Mouse (Mus musculus) limb, embryonic 15.5 days (tissue): ENCODE data around the gene Ssh2. TPM values are rescaled to one million over a fixed set of nuclear protein-coding genes. Genes with fewer than 3 reads are reported as not detected.
A peak's percentile ranks its signal among the peaks of the same experiment; 100 is the strongest.

ENCODE experiments used
- ATAC-seq: fragments of 200-750 bp; cut with Nextera tagmentation; 2 replicates; pipeline ENCODE4 v1.8.0; 2017; ENCODE audit warnings: low read depth, moderate TSS enrichment; ENCODE audit not compliant: insufficient number of reproducible peaks, low FRiP score, low TSS enrichment
- H3K27ac ChIP-seq: fragments of 300-500 bp; sonication (generic); 2 replicates; pipeline ENCODE4 v1.5.1; 2015; ENCODE audit warnings: moderate library complexity, mild to moderate bottlenecking, inconsistent platforms
- H3K27me3 ChIP-seq: fragments of 300-500 bp; sonication (generic); 2 replicates; pipeline ENCODE4 v1.6.1; 2015; ENCODE audit warnings: inconsistent platforms
- H3K36me3 ChIP-seq: fragments of 300-500 bp; sonication (generic); 2 replicates; pipeline ENCODE4 v1.6.1; 2015; ENCODE audit warnings: inconsistent platforms
- H3K4me1 ChIP-seq: fragments of 300-500 bp; sonication (generic); 2 replicates; pipeline ENCODE4 v1.6.1; 2015; ENCODE audit warnings: inconsistent platforms
- H3K4me2 ChIP-seq: fragments of 300-500 bp; sonication (generic); 2 replicates; pipeline ENCODE4 v1.6.1; 2015; ENCODE audit warnings: mild to moderate bottlenecking, inconsistent platforms
- H3K4me3 ChIP-seq: fragments of 300-500 bp; sonication (generic); 2 replicates; pipeline ENCODE4 v1.5.1; 2015; ENCODE audit warnings: mild to moderate bottlenecking, inconsistent platforms
- H3K9ac ChIP-seq: fragments of 300-500 bp; sonication (generic); 2 replicates; pipeline ENCODE4 v1.6.1; 2015; ENCODE audit warnings: inconsistent platforms
- H3K9me3 ChIP-seq: fragments of 300-500 bp; sonication (generic); 2 replicates; pipeline ENCODE4 v1.6.1; 2016; ENCODE audit warnings: inconsistent platforms
- WGBS: fragments of 180-500 bp; shearing (Covaris S2); methylation state at CpG from one replicate; pipeline ENCODE4 v1.1.7; 2015; 5-methylcytosine and 5-hydroxymethylcytosine counted together
- polyA plus RNA-seq: library from polyadenylated mRNA; unstranded; fragments of >200 nt; fragmentation: Nextera tagmentation; extraction: Ambion mirVana; gene quantifications from 2 replicates; pipeline ENCODE4 v1.2.1, GENCODE M21; 2015

Gene Ssh2
- polyA plus RNA-seq, result 7.6 and 7.9 TPM in 2 replicates

DNA sequence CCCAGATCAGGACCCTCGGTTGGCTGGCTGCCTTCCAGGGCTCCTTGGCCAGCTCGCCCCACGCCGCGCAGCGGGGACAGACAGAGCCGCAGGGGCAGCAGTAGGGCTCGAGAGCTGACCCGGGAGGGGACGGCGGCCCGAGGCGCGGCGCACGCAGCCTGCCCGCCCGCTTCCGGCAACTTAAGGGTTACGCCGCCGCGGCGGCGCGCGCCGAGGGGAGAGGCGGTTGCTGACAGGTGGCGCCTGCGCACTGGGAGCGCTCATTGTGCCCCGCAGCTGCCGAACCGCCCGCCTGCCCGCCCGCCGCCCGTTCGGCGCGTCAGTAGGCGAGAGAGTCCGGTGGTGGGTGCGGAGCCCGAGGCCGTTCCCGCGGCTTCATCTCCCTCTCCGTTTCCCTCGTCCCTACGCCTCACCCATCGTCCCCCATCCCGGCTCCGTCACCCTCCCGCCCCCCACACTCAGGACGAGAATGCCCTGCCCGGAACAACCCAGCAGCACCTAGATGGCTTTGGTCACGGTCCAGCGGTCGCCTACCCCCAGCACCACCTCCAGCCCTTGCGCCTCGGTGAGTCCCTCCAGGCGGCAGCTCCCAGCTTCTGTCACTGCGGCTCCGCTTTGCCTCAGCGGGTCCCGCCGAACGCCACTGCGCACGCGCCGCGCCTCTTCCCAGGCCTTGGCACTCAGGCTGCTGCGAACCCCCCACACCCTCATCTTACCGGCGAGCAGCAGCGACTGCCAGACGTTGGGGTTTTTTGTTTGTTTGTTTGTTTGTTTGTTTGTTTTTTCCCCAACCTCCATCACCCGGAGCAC is at the start of gene Ssh2:
Gene Ssh2 (plus strand): TSS at position 337 of the 810 bp plus-strand sequence.
- peak within 1 kb of the TSS; percentile 66 for H3K9ac ChIP-seq
- H3K4me1 ChIP-seq, result peaks cover 4% of the 10 kb centered on the region
- H3K27me3 ChIP-seq, result no peaks in the 10 kb centered on the region
- no peaks in the 10 kb centered on the region for H3K9me3 ChIP-seq
- WGBS, result under 1% methylated on average over 66 of the region's 82 CpGs
- H3K36me3 ChIP-seq, result no peaks in the 10 kb centered on the region
- H3K4me2 ChIP-seq, result peak within 1 kb of the TSS; percentile 83
- peak; percentile 82 for ATAC-seq
- peak within 1 kb of the TSS; percentile 83 for H3K4me3 ChIP-seq
- peak within 1 kb of the TSS; percentile 89 for H3K27ac ChIP-seq

DNA sequence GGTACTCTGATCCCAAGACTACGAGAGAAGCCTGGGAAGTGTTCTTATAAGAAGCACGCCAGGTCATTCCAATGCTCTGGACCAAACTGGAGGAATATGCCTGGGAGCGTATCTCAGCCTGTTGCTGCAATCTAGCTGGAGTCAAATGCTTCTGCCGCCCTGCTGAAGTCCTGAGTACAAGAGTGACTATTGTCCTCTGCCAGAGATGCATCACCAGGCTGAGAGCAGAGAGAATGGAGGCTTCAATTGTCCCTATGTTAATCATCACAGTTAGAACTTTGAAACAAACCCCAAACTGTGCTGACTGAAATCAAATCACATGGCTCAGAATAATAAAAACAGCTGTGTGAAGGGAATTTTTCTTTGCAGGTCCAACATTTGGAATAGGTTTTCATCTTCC is 42.4 kb upstream of the Ssh2 start:
- no peak for ATAC-seq
- H3K9me3 ChIP-seq, result no peaks in the 10 kb centered on the region

DNA sequence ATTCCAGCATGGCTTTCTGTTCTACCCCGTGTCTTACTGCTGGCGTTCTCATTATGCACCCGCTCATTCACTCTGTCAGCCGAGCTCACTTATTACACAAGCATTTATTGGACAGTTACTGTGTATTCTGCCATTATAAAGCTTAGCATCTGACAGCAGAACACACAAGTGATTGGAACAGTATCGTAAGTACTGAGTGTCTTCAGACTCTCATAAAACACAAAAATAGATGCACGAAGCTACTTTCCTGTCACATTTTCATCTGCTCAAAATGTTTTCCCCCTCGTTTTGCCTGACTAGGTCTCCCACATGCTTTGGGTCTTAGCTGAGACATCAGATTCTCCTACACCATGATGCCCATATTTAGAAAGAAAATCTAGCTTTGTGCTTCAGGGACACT is 41.6 kb upstream of the Ssh2 start:
- WGBS, result 55% methylated on average over 7 of the region's 7 CpGs
- Histone ChIP-seq H3K9ac (no peak overlapping the region), H3K4me3 (no peak overlapping the region), H3K27me3 (no peaks in the 10 kb centered on the region), H3K9me3 (no peaks in the 10 kb centered on the region), H3K27ac (no peak overlapping the region), H3K4me2 (no peak overlapping the region), H3K36me3 (no peaks in the 10 kb centered on the region), H3K4me1 (no peaks in the 10 kb centered on the region)
- ATAC-seq, result no peak

More for the DNA sequence above, 42.4 kb upstream of the Ssh2 start:
- no peaks in the 10 kb centered on the region for H3K27me3 ChIP-seq
- H3K4me3 ChIP-seq, result no peak overlapping the region
- H3K36me3 ChIP-seq, result no peaks in the 10 kb centered on the region
- H3K4me2 ChIP-seq, result no peak overlapping the region
- H3K9ac ChIP-seq, result no peak overlapping the region
- no peaks in the 10 kb centered on the region for H3K4me1 ChIP-seq
- no peak overlapping the region for H3K27ac ChIP-seq
- WGBS, result 64% methylated on average over 4 of the region's 4 CpGs

DNA sequence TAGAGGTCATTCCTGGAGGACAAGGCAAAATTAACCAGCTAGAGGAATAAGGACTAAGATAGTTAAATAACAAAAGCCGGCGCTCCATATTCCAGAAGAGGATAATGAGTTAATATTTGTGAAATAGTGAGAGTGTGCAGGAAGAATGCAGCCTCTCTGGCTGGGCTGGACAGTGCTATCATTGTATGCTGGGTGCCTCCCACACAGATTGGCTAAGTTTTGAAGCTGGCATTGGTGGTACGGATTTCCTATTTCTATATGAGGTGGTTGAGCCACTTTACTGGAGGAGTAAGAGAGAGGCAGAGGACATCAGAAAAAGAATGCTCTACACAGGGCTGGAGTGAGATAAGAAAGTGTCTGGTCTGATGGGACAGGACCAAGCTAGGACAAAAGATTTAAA is 36.3 kb upstream of the Ssh2 start:
- Histone ChIP-seq H3K4me2 (no peak overlapping the region), H3K4me3 (no peak overlapping the region), H3K36me3 (no peaks in the 10 kb centered on the region), H3K4me1 (no peaks in the 10 kb centered on the region), H3K9ac (no peak overlapping the region), H3K27me3 (no peaks in the 10 kb centered on the region), H3K27ac (no peak overlapping the region), H3K9me3 (no peaks in the 10 kb centered on the region)
- ATAC-seq, result no peak
- 83% methylated on average over 3 of the region's 3 CpGs for WGBS

DNA sequence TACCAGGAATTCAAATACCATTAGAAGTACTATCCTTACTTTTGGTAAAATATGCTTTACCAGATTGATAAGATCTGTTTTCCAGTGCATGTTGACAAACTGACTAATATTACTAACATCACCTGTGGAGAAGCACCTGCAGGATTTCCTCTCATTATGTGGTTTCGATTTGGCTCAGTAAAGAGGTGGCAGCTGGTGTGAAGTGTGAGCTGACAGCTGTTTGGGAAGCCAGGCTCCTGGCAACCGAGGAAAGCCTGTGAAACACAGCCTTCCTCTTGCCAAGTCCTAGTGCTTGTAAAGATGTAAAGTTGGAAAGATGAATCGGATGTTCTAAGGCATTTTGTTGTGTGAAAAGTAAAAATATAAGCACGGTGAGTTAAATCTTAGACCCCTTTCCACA is 35.2 kb upstream of the Ssh2 start:
- H3K4me3 ChIP-seq, result no peak overlapping the region
- no peaks in the 10 kb centered on the region for H3K9me3 ChIP-seq
- no peak overlapping the region for H3K27ac ChIP-seq
- H3K4me1 ChIP-seq, result no peaks in the 10 kb centered on the region
- no peak overlapping the region for H3K9ac ChIP-seq
- 26% methylated on average over 4 of the region's 4 CpGs for WGBS
- no peaks in the 10 kb centered on the region for H3K36me3 ChIP-seq
- no peak overlapping the region for H3K4me2 ChIP-seq
- no peaks in the 10 kb centered on the region for H3K27me3 ChIP-seq
- ATAC-seq, result no peak

DNA sequence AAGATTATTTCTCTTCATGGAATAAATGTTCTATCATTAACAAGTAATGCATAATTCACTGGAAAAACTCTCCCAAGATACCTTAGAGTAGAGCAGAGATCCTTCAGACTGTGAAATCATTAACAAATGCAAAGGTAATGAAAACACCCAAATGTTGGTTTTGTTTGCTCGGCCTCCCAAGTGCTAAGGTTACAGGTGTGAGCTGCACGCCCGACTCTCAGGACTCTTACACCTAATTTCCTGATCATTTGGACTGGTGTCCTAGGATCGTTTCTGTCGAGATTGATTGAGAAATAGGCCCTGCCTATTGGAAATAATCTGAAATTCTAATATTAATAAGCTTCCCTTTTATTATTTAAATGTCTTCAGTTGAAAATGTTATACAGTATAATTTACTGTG is 34.6 kb upstream of the Ssh2 start:
- no peak for ATAC-seq
- Histone ChIP-seq H3K9ac (no peak overlapping the region), H3K27me3 (no peaks in the 10 kb centered on the region), H3K4me2 (no peak overlapping the region), H3K9me3 (no peaks in the 10 kb centered on the region), H3K27ac (no peak overlapping the region), H3K4me3 (no peak overlapping the region), H3K36me3 (no peaks in the 10 kb centered on the region), H3K4me1 (no peaks in the 10 kb centered on the region)
- WGBS, result 54% methylated on average over 5 of the region's 5 CpGs

DNA sequence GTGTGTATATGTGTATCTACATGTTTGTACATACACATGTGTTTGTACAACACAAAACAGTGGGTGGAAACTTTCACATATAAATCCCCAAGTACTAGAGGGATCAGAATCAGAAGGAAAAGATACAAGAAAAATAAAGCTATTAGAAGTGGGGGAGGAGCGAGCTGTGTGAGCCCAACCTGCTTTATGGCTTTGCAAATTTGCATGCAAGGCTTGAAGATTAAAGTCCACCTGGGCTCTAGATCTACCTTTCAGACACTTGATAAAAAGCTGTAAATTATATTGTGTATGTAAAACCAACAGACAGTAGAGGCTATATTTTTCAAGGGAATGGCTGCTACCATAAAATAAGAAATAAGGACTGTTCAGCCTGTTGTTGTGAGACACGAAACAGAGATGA is 34.0 kb upstream of the Ssh2 start:
- H3K4me3 ChIP-seq, result no peak overlapping the region
- H3K4me1 ChIP-seq, result no peaks in the 10 kb centered on the region
- 63% methylated on average over 2 of the region's 2 CpGs for WGBS
- no peaks in the 10 kb centered on the region for H3K27me3 ChIP-seq
- no peak overlapping the region for H3K27ac ChIP-seq
- no peak overlapping the region for H3K9ac ChIP-seq
- ATAC-seq, result no peak
- no peaks in the 10 kb centered on the region for H3K36me3 ChIP-seq
- H3K9me3 ChIP-seq, result no peaks in the 10 kb centered on the region
- no peak overlapping the region for H3K4me2 ChIP-seq

DNA sequence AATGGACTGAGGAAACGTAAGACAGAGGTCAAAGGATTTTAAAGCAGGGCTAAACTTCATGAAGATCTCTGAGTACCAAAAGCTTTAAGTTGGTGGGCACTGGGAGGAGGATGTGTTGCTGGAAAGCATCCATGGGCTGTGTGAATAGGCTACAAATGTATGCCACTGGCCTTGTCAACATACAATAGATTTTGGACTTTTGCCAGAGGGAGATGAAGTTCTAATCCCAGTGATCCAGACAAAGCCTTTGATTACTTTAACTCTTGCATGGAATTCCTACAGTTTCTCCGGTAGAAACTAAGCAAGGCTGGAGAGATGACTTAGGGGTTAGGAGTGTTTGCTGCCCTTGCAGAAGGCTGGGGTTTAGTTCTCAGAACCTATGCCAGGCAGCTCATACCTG is 33.5 kb upstream of the Ssh2 start:
- Histone ChIP-seq H3K4me2 (no peak overlapping the region), H3K36me3 (no peaks in the 10 kb centered on the region), H3K9ac (no peak overlapping the region), H3K9me3 (no peaks in the 10 kb centered on the region), H3K4me1 (no peaks in the 10 kb centered on the region), H3K27me3 (no peaks in the 10 kb centered on the region), H3K4me3 (no peak overlapping the region), H3K27ac (no peak overlapping the region)
- WGBS, result 42% methylated on average over 2 of the region's 2 CpGs
- ATAC-seq, result no peak

DNA sequence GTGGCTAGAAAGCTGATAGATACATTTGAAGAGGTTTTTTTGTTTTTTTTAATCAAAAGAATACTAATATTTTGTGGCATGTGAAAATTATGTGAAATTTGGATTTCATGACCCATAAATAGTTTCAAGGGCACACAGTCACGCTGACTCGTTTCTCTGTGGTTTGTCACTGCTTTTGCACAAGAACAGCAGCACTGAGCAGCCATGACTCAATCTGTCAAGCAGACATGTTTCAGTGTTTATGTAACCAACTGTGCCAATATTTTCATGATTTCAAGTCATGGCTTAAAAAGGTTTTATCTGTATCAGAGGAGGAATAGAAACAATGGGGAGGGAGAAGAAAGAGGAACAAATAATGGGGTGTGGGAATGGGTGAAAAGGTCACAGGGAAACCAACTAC is 31.2 kb upstream of the Ssh2 start:
- no peak overlapping the region for H3K9ac ChIP-seq
- H3K4me3 ChIP-seq, result no peak overlapping the region
- H3K27me3 ChIP-seq, result no peaks in the 10 kb centered on the region
- H3K4me1 ChIP-seq, result no peaks in the 10 kb centered on the region
- no peak overlapping the region for H3K4me2 ChIP-seq
- H3K36me3 ChIP-seq, result no peaks in the 10 kb centered on the region
- H3K9me3 ChIP-seq, result no peaks in the 10 kb centered on the region
- H3K27ac ChIP-seq, result no peak overlapping the region
- 62% methylated on average over 2 of the region's 2 CpGs for WGBS
- no peak for ATAC-seq

DNA sequence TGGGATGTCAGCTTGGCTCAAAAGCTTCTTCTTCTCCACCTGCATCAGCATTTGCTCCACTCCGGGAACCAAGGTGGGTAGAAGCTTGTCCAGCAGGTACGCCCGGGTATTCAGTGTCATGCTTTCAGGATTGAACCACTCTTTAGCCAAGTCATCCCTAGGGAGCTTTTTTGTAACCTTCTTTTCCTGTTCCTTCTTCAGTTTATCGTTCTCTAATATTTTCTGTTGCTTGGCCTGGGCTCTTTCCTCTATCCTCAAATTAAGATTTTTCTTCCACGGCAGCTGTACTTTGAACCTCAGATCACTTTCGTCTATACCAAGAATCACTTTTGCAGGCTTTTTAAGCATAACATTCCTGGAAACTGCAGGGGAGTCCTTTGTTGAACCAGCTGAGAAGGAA is 27.2 kb upstream of the Ssh2 start, which contains the start of gene Efcab5:
Gene Efcab5 (minus strand): TSS at position 101 of the 400 bp plus-strand sequence.
- H3K4me3 ChIP-seq, result no peak within 1 kb of the TSS
- no peaks in the 10 kb centered on the region for H3K9me3 ChIP-seq
- no peak within 1 kb of the TSS for H3K27ac ChIP-seq
- 0 out of 2 replicates have a peak, but pooled peaks cover 5% of the 10 kb centered on the region for H3K4me1 ChIP-seq
- no peaks in the 10 kb centered on the region for H3K36me3 ChIP-seq
- WGBS, result 81% methylated on average over 6 of the region's 6 CpGs
- H3K9ac ChIP-seq, result no peak within 1 kb of the TSS
- H3K4me2 ChIP-seq, result no peak within 1 kb of the TSS
- ATAC-seq, result no peak
- H3K27me3 ChIP-seq, result no peaks in the 10 kb centered on the region

DNA sequence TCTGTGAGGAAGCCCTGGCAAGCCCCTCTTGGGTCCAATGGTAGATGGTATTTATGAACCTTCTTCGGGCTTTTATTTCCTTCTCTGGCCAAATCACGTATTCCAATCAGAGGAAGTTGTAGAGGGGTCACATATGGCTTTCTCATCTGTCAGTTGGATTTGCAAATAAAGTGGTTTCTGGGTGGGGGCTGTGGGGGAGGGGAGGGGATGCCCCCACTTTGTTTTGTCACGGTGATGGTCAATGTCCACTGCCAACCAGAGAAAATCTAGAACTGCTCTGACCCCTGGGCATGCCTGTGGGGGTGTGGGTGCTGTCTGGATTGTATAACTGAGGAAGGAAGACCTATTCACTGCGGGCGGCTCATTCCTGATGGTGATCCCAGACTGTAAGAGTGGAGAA is 22.7 kb upstream of the Ssh2 start:
- 59% methylated on average over 5 of the region's 5 CpGs for WGBS

DNA sequence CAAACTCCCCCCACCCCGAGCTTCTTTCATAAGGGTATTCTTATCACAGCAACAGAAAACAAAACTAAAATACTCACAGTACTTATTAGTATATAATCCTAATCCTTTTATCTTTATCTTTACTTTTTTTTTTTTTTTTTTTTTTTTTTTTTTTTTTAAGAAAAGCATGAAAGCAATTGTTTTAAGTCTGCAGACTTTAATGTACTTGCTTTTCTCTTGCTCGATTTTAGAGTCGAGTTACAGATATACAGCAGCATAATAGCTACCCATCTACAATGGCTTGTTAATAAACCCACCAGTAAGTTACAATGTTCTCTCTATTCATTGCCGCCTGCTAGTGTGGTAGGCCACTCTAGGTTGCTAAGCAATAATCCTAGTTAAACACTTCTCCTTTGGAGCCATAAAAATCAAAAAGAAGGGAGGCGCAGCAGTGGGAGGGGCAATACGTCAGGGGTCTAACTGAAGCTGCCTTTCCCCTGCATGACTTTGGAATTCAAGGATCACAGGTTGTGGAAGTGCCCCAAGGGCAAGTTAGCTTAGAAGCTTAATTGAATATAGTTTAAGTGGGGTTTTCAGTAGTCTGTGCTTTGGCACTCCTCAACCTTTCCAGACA is 22.0 kb upstream of the Ssh2 start:
- WGBS, result 31% methylated on average over 6 of the region's 6 CpGs
- Histone ChIP-seq H3K9me3 (no peaks in the 10 kb centered on the region), H3K9ac (no peak overlapping the region), H3K4me1 (peaks cover 11% of the 10 kb centered on the region; the same call in 1 of the 2 replicates), H3K4me3 (no peak overlapping the region), H3K36me3 (no peaks in the 10 kb centered on the region), H3K4me2 (no peak overlapping the region), H3K27ac (no peak overlapping the region), H3K27me3 (no peaks in the 10 kb centered on the region)
- no peak for ATAC-seq

More for the DNA sequence above, 22.7 kb upstream of the Ssh2 start:
- peaks cover 11% of the 10 kb centered on the region; the same call in 1 of the 2 replicates for H3K4me1 ChIP-seq
- H3K27me3 ChIP-seq, result no peaks in the 10 kb centered on the region
- ATAC-seq, result no peak
- no peak overlapping the region for H3K4me2 ChIP-seq
- H3K36me3 ChIP-seq, result no peaks in the 10 kb centered on the region
- H3K27ac ChIP-seq, result no peak overlapping the region
- no peaks in the 10 kb centered on the region for H3K9me3 ChIP-seq
- H3K9ac ChIP-seq, result no peak overlapping the region
- H3K4me3 ChIP-seq, result no peak overlapping the region
